Comparison of ENCODE assay signal across 9 mouse cellular contexts in the genomic region with DNA sequence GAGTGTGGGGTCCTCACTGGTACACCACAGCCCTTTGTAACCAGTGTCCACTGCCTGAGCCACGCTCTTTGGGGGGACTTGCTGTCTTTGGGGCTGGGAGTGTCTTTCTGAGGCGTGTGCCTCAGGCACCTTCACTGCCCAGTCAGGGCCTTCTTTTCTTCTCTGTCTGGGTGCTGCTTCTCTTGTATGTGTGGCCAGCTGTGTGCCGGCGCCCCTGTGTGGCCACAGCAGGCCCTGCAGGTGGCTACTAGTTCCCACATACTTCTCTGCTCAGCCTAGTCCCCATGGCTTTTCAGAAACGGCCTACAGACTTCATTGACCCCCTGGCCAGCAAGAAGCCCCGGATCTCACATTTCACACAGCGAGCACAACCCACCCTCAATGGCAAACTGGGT. TPM values are rescaled to one million over a fixed set of nuclear protein-coding genes. Genes with fewer than 3 reads are reported as not detected.
DNase-seq lines count a peak whose midpoint lies in the region; ATAC-seq and TF ChIP-seq lines count a peak whose summit lies in the region.
"Had no signal": no experiment of that assay in that cellular context is flagged by ENCODE, and none has a peak within 500 bp of the region (broad histone marks: within the 10 kb centered on the region; RNA-seq: fewer than 3 reads in every experiment).

No protein-coding gene starts in this region.

- no peaks in the 10 kb centered on the region for H3K9me3 ChIP-seq in forebrain, embryonic 14.5 days (replicated peaks; ENCODE audit: control insufficient read depth, low read length)
- no peaks in the 10 kb centered on the region for H3K9me3 ChIP-seq in hindbrain, embryonic 15.5 days

- no peak overlapping the region for H3K4me3 ChIP-seq in spleen, adult 2 months (ENCODE audit: extremely low read depth, insufficient read depth, insufficient read length)
- H3K4me3 ChIP-seq in forebrain, embryonic 14.5 days (ENCODE audit: low read depth, low read length), result no peak overlapping the region
- no peak overlapping the region for H3K4me3 ChIP-seq in hindbrain, embryonic 15.5 days
- no peak overlapping the region for H3K4me3 ChIP-seq in liver, adult 2 months (ENCODE audit: insufficient read depth, low read depth, low read length)
- H3K4me3 ChIP-seq: erythroblast, embryonic 14.5 days had no signal

- WGBS in spleen, adult 2 months, result 58% methylated on average over 7 of the region's 7 CpGs
- WGBS in forebrain, embryonic 14.5 days, result 41% methylated on average over 7 of the region's 7 CpGs
- 40% methylated on average over 7 of the region's 7 CpGs for WGBS in hindbrain, embryonic 15.5 days
- 67% methylated on average over 7 of the region's 7 CpGs for WGBS in liver, adult 2 months

- TF ChIP-seq CTCF in spleen, adult 2 months (IDR thresholded peaks at IDR 0.05; ENCODE audit: extremely low read depth, insufficient read depth, insufficient read length, insufficient replicate concordance), result peak; percentile 82
- TF ChIP-seq CTCF in liver, adult 2 months (IDR thresholded peaks at IDR 0.05; ENCODE audit: low read depth, low read length), result peak; percentile 86

- H3K36me3 ChIP-seq in spleen, adult 2 months (ENCODE audit: control insufficient read depth, insufficient read depth, low read length), result peaks cover 35% of the 10 kb centered on the region
- H3K36me3 ChIP-seq in forebrain, embryonic 14.5 days (ENCODE audit: control insufficient read depth, insufficient read depth, low read length), result peaks cover 89% of the 10 kb centered on the region
- peaks cover 48% of the 10 kb centered on the region for H3K36me3 ChIP-seq in hindbrain, embryonic 15.5 days
- peaks cover 33% of the 10 kb centered on the region for H3K36me3 ChIP-seq in liver, adult 2 months (ENCODE audit: control insufficient read depth, insufficient read depth, low read length)

- H3K4me2 ChIP-seq in forebrain, embryonic 14.5 days (ENCODE audit: low read length), result no peak overlapping the region
- H3K4me2 ChIP-seq in hindbrain, embryonic 15.5 days, result no peak overlapping the region

- no peak overlapping the region for H3K27ac ChIP-seq in spleen, adult 2 months (ENCODE audit: insufficient read depth, low read length)
- no peak overlapping the region for H3K27ac ChIP-seq in forebrain, embryonic 14.5 days (ENCODE audit: low read depth, low read length)
- no peak overlapping the region for H3K27ac ChIP-seq in hindbrain, embryonic 15.5 days (replicated peaks)
- no peak overlapping the region for H3K27ac ChIP-seq in liver, adult 2 months (replicated peaks; ENCODE audit: insufficient read depth, low read depth, low read length)

- H3K4me1 ChIP-seq in spleen, adult 2 months (ENCODE audit: control insufficient read depth, insufficient read depth, insufficient read length), result no peaks in the 10 kb centered on the region
- H3K4me1 ChIP-seq in forebrain, embryonic 14.5 days (ENCODE audit: control insufficient read depth, insufficient read depth, low read length), result no peaks in the 10 kb centered on the region
- H3K4me1 ChIP-seq in hindbrain, embryonic 15.5 days (replicated peaks), result no peaks in the 10 kb centered on the region
- peaks cover 11% of the 10 kb centered on the region for H3K4me1 ChIP-seq in liver, adult 2 months (ENCODE audit: control insufficient read depth, insufficient read depth, low read length)

- no peak overlapping the region for H3K9ac ChIP-seq in forebrain, embryonic 14.5 days (ENCODE audit: low read length)
- H3K9ac ChIP-seq in hindbrain, embryonic 15.5 days, result no peak overlapping the region
- no peak overlapping the region for H3K9ac ChIP-seq in liver, adult 2 months (ENCODE audit: low read depth, low read length)

- DNase-seq in spleen, adult 2 months (ENCODE audit: low read depth in 1 of 2, low spot score in 2 of 2), result peak in 1 of 2 experiments; percentile 49
- DNase-seq in spleen, postnatal 14 days (ENCODE audit: low spot score in 2 of 2), result no peak
- DNase-seq in adrenal gland, postnatal 36 days, result peak; percentile 79 to 83
- DNase-seq in forebrain, embryonic 14.5 days (ENCODE audit: low spot score), result peak; percentile 44
- no peak for DNase-seq in liver, adult 2 months (ENCODE audit: extremely low read depth, low read depth, low spot score)
- DNase-seq in frontal cortex, postnatal 25 days (ENCODE audit: low spot score in 2 of 2), result no peak

- ATAC-seq in forebrain, embryonic 14.5 days, result peak; percentile 67
- peak; percentile 35 for ATAC-seq in hindbrain, embryonic 15.5 days (ENCODE audit: low FRiP score, low read depth)
- ATAC-seq in monocyte, adult 5-6 weeks (replicated peaks; ENCODE audit: insufficient number of reproducible peaks, low FRiP score, low TSS enrichment, poor library complexity, severe bottlenecking), result peak; percentile 70

- TF ChIP-seq POLR2A in spleen, adult 2 months (IDR thresholded peaks at IDR 0.05; ENCODE audit: low read depth, low read length), result no peak
- no peak for TF ChIP-seq POLR2A in liver, adult 2 months (IDR thresholded peaks at IDR 0.05; ENCODE audit: extremely low read depth, insufficient read depth, low read length)

- peaks cover 9% of the 10 kb centered on the region; the same call in 1 of the 2 replicates for H3K79me2 ChIP-seq in liver, adult 2 months (ENCODE audit: control insufficient read depth, insufficient read depth, low read length)

- no peaks in the 10 kb centered on the region for H3K27me3 ChIP-seq in spleen, adult 2 months (ENCODE audit: control insufficient read depth, insufficient read depth, low read length)
- no peaks in the 10 kb centered on the region for H3K27me3 ChIP-seq in forebrain, embryonic 14.5 days (replicated peaks; ENCODE audit: control insufficient read depth, insufficient read depth, low read length)
- no peaks in the 10 kb centered on the region for H3K27me3 ChIP-seq in hindbrain, embryonic 15.5 days
- H3K27me3 ChIP-seq in liver, adult 2 months (ENCODE audit: control insufficient read depth, insufficient read depth, low read length), result no peaks in the 10 kb centered on the region

RNA-seq across cellular contexts. Expression of a gene that starts 8.9 kb away (rescaled TPM):
- 136 and 189 TPM in 2 replicates for polyA plus RNA-seq in spleen, adult 2 months (2012; rRNA removed)
- total RNA-seq in adrenal gland, postnatal 36 days (2021), result 100 to 1,000 TPM in 1 of 2 experiments, 10 to 100 TPM in 1; 98.7 to 260 TPM
- 59.0 and 75.1 TPM in 2 replicates for polyA plus RNA-seq in forebrain, embryonic 14.5 days (2014; fragmentation: Nextera tagmentation; extraction: Ambion mirVana)
- 146 and 152 TPM in 2 replicates for polyA plus RNA-seq in hindbrain, embryonic 15.5 days (2015; fragmentation: Nextera tagmentation; extraction: Ambion mirVana)
- 3.2 and 6.4 TPM in 2 replicates for total RNA-seq in liver, adult 2 months (2014; rRNA removed)
- 9.4 and 16.6 TPM in 2 replicates for polyA plus RNA-seq in liver, adult 2 months (2012; rRNA removed)
- 9.3 to 16.3 TPM (median 15.3 TPM) in 3 replicates for total RNA-seq in monocyte, adult 5-6 weeks (2017)

RNA-seq across cellular contexts. Expression of a gene that starts 23.4 kb away (rescaled TPM):
- polyA plus RNA-seq in spleen, adult 2 months (2012; rRNA removed), result 168 and 256 TPM in 2 replicates
- total RNA-seq in adrenal gland, postnatal 36 days (2021), result 100 to 1,000 TPM in 1 of 2 experiments, 10 to 100 TPM in 1; 89.7 to 103 TPM
- 135 and 147 TPM in 2 replicates for polyA plus RNA-seq in forebrain, embryonic 14.5 days (2014; fragmentation: Nextera tagmentation; extraction: Ambion mirVana)
- 150 and 172 TPM in 2 replicates for polyA plus RNA-seq in hindbrain, embryonic 15.5 days (2015; fragmentation: Nextera tagmentation; extraction: Ambion mirVana)
- 2.3 and 5.0 TPM in 2 replicates for total RNA-seq in liver, adult 2 months (2014; rRNA removed)
- 13.5 and 16.4 TPM in 2 replicates for polyA plus RNA-seq in liver, adult 2 months (2012; rRNA removed)
- total RNA-seq in monocyte, adult 5-6 weeks (2017), result 83.1 to 151 TPM (median 94.1 TPM) in 3 replicates

RNA-seq across cellular contexts. Expression of a gene that starts 30.7 kb away (rescaled TPM):
- polyA plus RNA-seq in spleen, adult 2 months (2012; rRNA removed), result 41.6 and 53.1 TPM in 2 replicates
- total RNA-seq in adrenal gland, postnatal 36 days (2021), result 1 to 10 TPM; 2.1 to 2.6 TPM
- 0.89 and 1.9 TPM in 2 replicates for polyA plus RNA-seq in forebrain, embryonic 14.5 days (2014; fragmentation: Nextera tagmentation; extraction: Ambion mirVana)
- polyA plus RNA-seq in hindbrain, embryonic 15.5 days (2015; fragmentation: Nextera tagmentation; extraction: Ambion mirVana), result 1.1 and 2.2 TPM in 2 replicates
- total RNA-seq in liver, adult 2 months (2014; rRNA removed), result 1.4 and 2.3 TPM in 2 replicates
- polyA plus RNA-seq in liver, adult 2 months (2012; rRNA removed), result 2.5 and 7.0 TPM in 2 replicates
- total RNA-seq in monocyte, adult 5-6 weeks (2017), result 28.5 to 42.6 TPM (median 42.2 TPM) in 3 replicates

RNA-seq across cellular contexts. Expression of a gene that starts 46.0 kb away (rescaled TPM):
- polyA plus RNA-seq in spleen, adult 2 months (2012; rRNA removed), result 21.3 and 27.9 TPM in 2 replicates
- total RNA-seq in adrenal gland, postnatal 36 days (2021), result 10 to 100 TPM; 22.3 to 25.3 TPM
- 15.1 TPM in 2 replicates for polyA plus RNA-seq in forebrain, embryonic 14.5 days (2014; fragmentation: Nextera tagmentation; extraction: Ambion mirVana)
- 15.1 and 20.9 TPM in 2 replicates for polyA plus RNA-seq in hindbrain, embryonic 15.5 days (2015; fragmentation: Nextera tagmentation; extraction: Ambion mirVana)
- 10.0 and 13.6 TPM in 2 replicates for total RNA-seq in liver, adult 2 months (2014; rRNA removed)
- 19.6 and 25.0 TPM in 2 replicates for polyA plus RNA-seq in liver, adult 2 months (2012; rRNA removed)
- total RNA-seq in monocyte, adult 5-6 weeks (2017), result 13.9 to 16.9 TPM (median 15.1 TPM) in 3 replicates

RNA-seq across cellular contexts. Expression of a gene that starts 47.0 kb away (rescaled TPM):
- 5.2 and 6.0 TPM in 2 replicates for polyA plus RNA-seq in spleen, adult 2 months (2012; rRNA removed)
- 1 to 10 TPM; 5.0 to 6.0 TPM for total RNA-seq in adrenal gland, postnatal 36 days (2021)
- 0.16 and 0.20 TPM in 2 replicates for polyA plus RNA-seq in forebrain, embryonic 14.5 days (2014; fragmentation: Nextera tagmentation; extraction: Ambion mirVana)
- polyA plus RNA-seq in hindbrain, embryonic 15.5 days (2015; fragmentation: Nextera tagmentation; extraction: Ambion mirVana), result 0.25 and 0.30 TPM in 2 replicates
- total RNA-seq in liver, adult 2 months (2014; rRNA removed), result 5.8 and 12.6 TPM in 2 replicates
- polyA plus RNA-seq in liver, adult 2 months (2012; rRNA removed), result 23.8 and 27.7 TPM in 2 replicates
- total RNA-seq in monocyte, adult 5-6 weeks (2017), result 0.19 to 3.8 TPM in 2 of 3 replicates, not detected in the other
- polyA plus RNA-seq: erythroblast, embryonic 14.5 days had no signal

Comparison
In these comparisons a context has a peak if more than half of its experiments do, and no peak if none do; other contexts are left out.
1. DNase-seq: peak in adrenal gland, postnatal 36 days (2 of 2) and forebrain, embryonic 14.5 days (single experiment); none in spleen, postnatal 14 days (0 of 2), liver, adult 2 months (single experiment) and frontal cortex, postnatal 25 days (0 of 2).
2. Peak in every context shown above with its lines, with median percentiles within 50 percentile points of each other: ATAC-seq.